Mouse (Mus musculus): Measurements from ENCODE around the gene Gpr39. TPM values are rescaled to one million over a fixed set of nuclear protein-coding genes. Genes with fewer than 3 reads are reported as not detected.
A peak's percentile ranks its signal among the peaks of the same experiment; 100 is the strongest.

Gene Gpr39
- polyA plus RNA-seq, 1 experiment: 7.6 TPM

- H3K79me3 ChIP-seq (ENCODE audit: low read depth): no peaks in the 10 kb centered on the region
- no peaks in the 10 kb centered on the region for H3K27me3 ChIP-seq (ENCODE audit: control insufficient read depth, insufficient read depth, insufficient read length)
- TF ChIP-seq FOSL1 (IDR thresholded peaks at IDR 0.05; ENCODE audit: insufficient read depth, low read length, poor library complexity, severe bottlenecking) (no peak), CEBPB (IDR thresholded peaks at IDR 0.05; ENCODE audit: low read depth) (no peak), MAX (IDR thresholded peaks at IDR 0.05) (no peak), MYOG (IDR thresholded peaks at IDR 0.05; ENCODE audit: control insufficient read depth, extremely low read depth, insufficient read length) (no peak)
- no peak overlapping the region for H3ac ChIP-seq (ENCODE audit: control insufficient read depth, insufficient read length, low read depth)
- no peaks in the 10 kb centered on the region for H3K36me3 ChIP-seq (ENCODE audit: control insufficient read depth, insufficient read depth)
- no peaks in the 10 kb centered on the region for H3K79me2 ChIP-seq (ENCODE audit: control insufficient read depth, insufficient read depth)
- no peak overlapping the region for H3K4me3 ChIP-seq (ENCODE audit: insufficient read depth, poor library complexity, severe bottlenecking)
Observed at GRCm38 (mm10) chr1:125762076-125762475, 85.3 kb downstream of the Gpr39 start.

- Histone ChIP-seq H3K4me3 (ENCODE audit: insufficient read depth, poor library complexity, severe bottlenecking) (no peak overlapping the region), H3ac (ENCODE audit: control insufficient read depth, insufficient read length, low read depth) (no peak overlapping the region), H3K79me2 (ENCODE audit: control insufficient read depth, insufficient read depth) (no peaks in the 10 kb centered on the region), H3K27me3 (ENCODE audit: control insufficient read depth, insufficient read depth, insufficient read length) (no peaks in the 10 kb centered on the region), H3K36me3 (ENCODE audit: control insufficient read depth, insufficient read depth) (no peaks in the 10 kb centered on the region), H3K79me3 (ENCODE audit: low read depth) (no peaks in the 10 kb centered on the region)
- TF ChIP-seq FOSL1 (IDR thresholded peaks at IDR 0.05; ENCODE audit: insufficient read depth, low read length, poor library complexity, severe bottlenecking): no peak
- TF ChIP-seq CTCF (IDR thresholded peaks at IDR 0.05; ENCODE audit: control insufficient read depth, insufficient read depth, insufficient read length): peak; percentile 62
Observed at GRCm38 (mm10) chr1:125789804-125790203, 113.0 kb downstream of the Gpr39 start.

GRCm38 (mm10) chr1:125800506-125800905 is 123.7 kb downstream of the Gpr39 start:
- Histone ChIP-seq H3K4me3 (ENCODE audit: insufficient read depth, poor library complexity, severe bottlenecking) (no peak overlapping the region), H3K27me3 (ENCODE audit: control insufficient read depth, insufficient read depth, insufficient read length) (no peaks in the 10 kb centered on the region), H3K36me3 (ENCODE audit: control insufficient read depth, insufficient read depth) (no peaks in the 10 kb centered on the region), H3K79me2 (ENCODE audit: control insufficient read depth, insufficient read depth) (no peaks in the 10 kb centered on the region), H3K79me3 (ENCODE audit: low read depth) (no peaks in the 10 kb centered on the region), H3ac (ENCODE audit: control insufficient read depth, insufficient read length, low read depth) (no peak overlapping the region)
- no peak for TF ChIP-seq CTCF (IDR thresholded peaks at IDR 0.05; ENCODE audit: control insufficient read depth, insufficient read depth, insufficient read length)
- TF ChIP-seq MYOG (IDR thresholded peaks at IDR 0.05; ENCODE audit: control insufficient read depth, extremely low read depth, insufficient read length): no peak
- TF ChIP-seq MYOD1 (IDR thresholded peaks at IDR 0.05; ENCODE audit: control insufficient read depth, insufficient read length, low read depth): no peak
- no peak for TF ChIP-seq MAX (IDR thresholded peaks at IDR 0.05)
- TF ChIP-seq USF1 (IDR thresholded peaks at IDR 0.05; ENCODE audit: low read depth): no peak
- TF ChIP-seq FOSL1 (IDR thresholded peaks at IDR 0.05; ENCODE audit: insufficient read depth, low read length, poor library complexity, severe bottlenecking): no peak
- no peak for TF ChIP-seq CEBPB (IDR thresholded peaks at IDR 0.05; ENCODE audit: low read depth)

- Histone ChIP-seq H3K79me3 (ENCODE audit: low read depth) (no peaks in the 10 kb centered on the region), H3K27me3 (ENCODE audit: control insufficient read depth, insufficient read depth, insufficient read length) (no peaks in the 10 kb centered on the region), H3K36me3 (ENCODE audit: control insufficient read depth, insufficient read depth) (no peaks in the 10 kb centered on the region), H3ac (ENCODE audit: control insufficient read depth, insufficient read length, low read depth) (no peak overlapping the region), H3K4me3 (ENCODE audit: insufficient read depth, poor library complexity, severe bottlenecking) (no peak overlapping the region), H3K79me2 (ENCODE audit: control insufficient read depth, insufficient read depth) (no peaks in the 10 kb centered on the region)
- TF ChIP-seq FOSL1 (IDR thresholded peaks at IDR 0.05; ENCODE audit: insufficient read depth, low read length, poor library complexity, severe bottlenecking) (no peak), USF1 (IDR thresholded peaks at IDR 0.05; ENCODE audit: low read depth) (no peak), CTCF (IDR thresholded peaks at IDR 0.05; ENCODE audit: control insufficient read depth, insufficient read depth, insufficient read length) (no peak), MYOG (IDR thresholded peaks at IDR 0.05; ENCODE audit: control insufficient read depth, extremely low read depth, insufficient read length) (no peak), CEBPB (IDR thresholded peaks at IDR 0.05; ENCODE audit: low read depth) (no peak), MAX (IDR thresholded peaks at IDR 0.05) (no peak), MYOD1 (IDR thresholded peaks at IDR 0.05; ENCODE audit: control insufficient read depth, insufficient read length, low read depth) (no peak)
Observed at GRCm38 (mm10) chr1:125808426-125808825, 131.6 kb downstream of the Gpr39 start.

- H3K79me2 ChIP-seq (ENCODE audit: control insufficient read depth, insufficient read depth): no peaks in the 10 kb centered on the region
- no peak overlapping the region for H3K4me3 ChIP-seq (ENCODE audit: insufficient read depth, poor library complexity, severe bottlenecking)
- no peaks in the 10 kb centered on the region for H3K79me3 ChIP-seq (ENCODE audit: low read depth)
- H3K36me3 ChIP-seq (ENCODE audit: control insufficient read depth, insufficient read depth): no peaks in the 10 kb centered on the region
- no peak for TF ChIP-seq USF1 (IDR thresholded peaks at IDR 0.05; ENCODE audit: low read depth)
- TF ChIP-seq MAX (IDR thresholded peaks at IDR 0.05): no peak
- no peak for TF ChIP-seq MYOG (IDR thresholded peaks at IDR 0.05; ENCODE audit: control insufficient read depth, extremely low read depth, insufficient read length)
- TF ChIP-seq CEBPB (IDR thresholded peaks at IDR 0.05; ENCODE audit: low read depth): no peak
- no peak for TF ChIP-seq FOSL1 (IDR thresholded peaks at IDR 0.05; ENCODE audit: insufficient read depth, low read length, poor library complexity, severe bottlenecking)
- no peak for TF ChIP-seq CTCF (IDR thresholded peaks at IDR 0.05; ENCODE audit: control insufficient read depth, insufficient read depth, insufficient read length)
- no peak for TF ChIP-seq MYOD1 (IDR thresholded peaks at IDR 0.05; ENCODE audit: control insufficient read depth, insufficient read length, low read depth)
- H3K27me3 ChIP-seq (ENCODE audit: control insufficient read depth, insufficient read depth, insufficient read length): no peaks in the 10 kb centered on the region
- H3ac ChIP-seq (ENCODE audit: control insufficient read depth, insufficient read length, low read depth): no peak overlapping the region
Observed at GRCm38 (mm10) chr1:125813141-125813782, 136.5 kb downstream of the Gpr39 start.

- Histone ChIP-seq H3K36me3 (ENCODE audit: control insufficient read depth, insufficient read depth) (no peaks in the 10 kb centered on the region), H3K4me3 (ENCODE audit: insufficient read depth, poor library complexity, severe bottlenecking) (no peak overlapping the region), H3K79me2 (ENCODE audit: control insufficient read depth, insufficient read depth) (no peaks in the 10 kb centered on the region), H3K79me3 (ENCODE audit: low read depth) (no peaks in the 10 kb centered on the region), H3ac (ENCODE audit: control insufficient read depth, insufficient read length, low read depth) (no peak overlapping the region), H3K27me3 (ENCODE audit: control insufficient read depth, insufficient read depth, insufficient read length) (no peaks in the 10 kb centered on the region)
- no peak for TF ChIP-seq FOSL1 (IDR thresholded peaks at IDR 0.05; ENCODE audit: insufficient read depth, low read length, poor library complexity, severe bottlenecking)
- no peak for TF ChIP-seq CTCF (IDR thresholded peaks at IDR 0.05; ENCODE audit: control insufficient read depth, insufficient read depth, insufficient read length)
- TF ChIP-seq CEBPB (IDR thresholded peaks at IDR 0.05; ENCODE audit: low read depth): no peak
- TF ChIP-seq MYOG (IDR thresholded peaks at IDR 0.05; ENCODE audit: control insufficient read depth, extremely low read depth, insufficient read length): no peak
- no peak for TF ChIP-seq USF1 (IDR thresholded peaks at IDR 0.05; ENCODE audit: low read depth)
- no peak for TF ChIP-seq MYOD1 (IDR thresholded peaks at IDR 0.05; ENCODE audit: control insufficient read depth, insufficient read length, low read depth)
- TF ChIP-seq MAX (IDR thresholded peaks at IDR 0.05): no peak
Observed at GRCm38 (mm10) chr1:125821101-125821500, 144.3 kb downstream of the Gpr39 start.
